Mouse (Mus musculus) lung, postnatal 36 days (tissue): ENCODE results near the gene Vmn2r81.
"Not testable (repeated sequence)": the region's sequence is repeated elsewhere in the genome, so short reads cannot be mapped to it uniquely, and the experiment has no call there.

Experiments used
- DNase-seq: peaks from one replicate; pipeline ENCODE4 v3.0.0; 2022; ENCODE audit warnings: mixed read lengths

Vmn2r81 gene

DNA sequence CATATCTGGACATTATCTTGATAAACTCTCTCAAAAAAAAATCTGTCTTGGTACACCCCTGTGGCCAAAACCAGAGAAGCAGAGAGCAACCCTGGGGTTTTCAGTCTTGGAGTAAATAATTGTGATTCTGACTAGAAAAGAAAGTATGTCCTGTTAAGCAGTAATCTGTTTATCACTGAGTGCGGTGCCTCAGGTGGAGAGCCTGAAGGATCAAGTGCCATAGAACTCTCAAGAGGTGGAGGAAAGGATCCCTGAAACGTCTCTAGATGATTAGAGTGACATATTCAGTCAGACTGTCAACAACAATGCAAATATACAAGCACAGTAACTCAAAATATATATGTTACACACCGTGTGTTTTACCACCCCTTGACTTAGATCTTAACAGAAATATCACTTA is at the start of gene Vmn2r81:
TSS of gene Vmn2r81 (plus strand) at position 301 of the 400 bp plus-strand sequence.
- not testable (repeated sequence) for DNase-seq

DNA sequence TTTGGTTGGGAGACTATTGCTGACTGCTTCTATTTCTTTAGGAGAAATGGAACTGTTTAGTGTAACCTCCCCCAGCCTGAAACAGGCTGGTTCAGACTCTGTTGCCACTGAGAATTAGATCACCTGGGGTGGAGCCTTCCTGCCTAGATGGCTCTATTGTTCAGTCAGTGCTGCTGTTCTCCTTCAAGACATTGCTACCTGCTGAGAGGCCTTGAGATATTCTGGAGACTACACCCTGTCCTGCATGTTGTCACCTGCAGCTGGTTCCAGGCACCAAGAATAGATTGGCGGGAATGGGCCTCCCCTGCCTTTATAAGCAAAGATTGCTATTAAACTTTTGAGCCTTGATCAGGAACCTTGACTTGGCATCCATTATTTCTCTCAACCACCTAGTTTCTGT is 47.5 kb upstream of the Vmn2r81 start:
- not testable (repeated sequence) for DNase-seq

DNA sequence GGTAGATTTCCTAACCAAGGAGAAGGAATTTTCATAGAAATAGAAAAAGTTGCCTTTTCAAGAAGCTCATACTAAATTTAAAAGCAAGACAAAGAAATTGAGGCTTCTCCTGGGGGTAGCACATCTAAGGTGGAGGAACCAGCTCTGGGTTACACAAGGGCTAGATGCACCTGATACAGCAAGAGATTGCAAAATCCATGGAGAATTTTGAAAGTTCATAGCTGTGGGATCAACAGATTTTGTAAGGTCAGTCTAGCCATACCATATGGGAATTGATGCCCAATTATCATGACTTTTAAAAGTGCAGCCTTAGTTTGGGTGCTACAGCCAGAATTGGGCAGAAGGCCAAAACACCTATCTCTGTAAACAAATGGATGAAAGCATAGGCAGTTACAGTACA is 27.1 kb upstream of the Vmn2r81 start:
- DNase-seq: no peak

DNA sequence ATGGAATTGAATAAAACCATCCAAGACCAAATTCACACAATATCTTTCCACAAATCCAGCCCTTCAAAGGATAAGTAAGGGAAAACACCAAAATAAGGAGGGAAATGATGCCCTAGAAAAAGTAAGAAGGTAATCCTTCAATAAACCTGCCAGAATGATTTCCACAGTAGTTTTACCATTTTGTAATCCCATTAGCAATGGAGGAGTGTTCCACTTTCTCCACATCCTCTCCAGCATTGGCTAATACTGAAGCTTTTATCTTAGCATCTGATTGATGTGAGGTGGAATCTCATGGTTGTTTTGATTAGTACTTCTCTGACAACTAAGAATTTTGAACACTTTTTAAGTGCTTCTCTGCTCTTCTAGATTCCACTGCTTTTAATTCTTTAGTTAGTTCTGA is 25.9 kb upstream of the Vmn2r81 start:
- no peak for DNase-seq

DNA sequence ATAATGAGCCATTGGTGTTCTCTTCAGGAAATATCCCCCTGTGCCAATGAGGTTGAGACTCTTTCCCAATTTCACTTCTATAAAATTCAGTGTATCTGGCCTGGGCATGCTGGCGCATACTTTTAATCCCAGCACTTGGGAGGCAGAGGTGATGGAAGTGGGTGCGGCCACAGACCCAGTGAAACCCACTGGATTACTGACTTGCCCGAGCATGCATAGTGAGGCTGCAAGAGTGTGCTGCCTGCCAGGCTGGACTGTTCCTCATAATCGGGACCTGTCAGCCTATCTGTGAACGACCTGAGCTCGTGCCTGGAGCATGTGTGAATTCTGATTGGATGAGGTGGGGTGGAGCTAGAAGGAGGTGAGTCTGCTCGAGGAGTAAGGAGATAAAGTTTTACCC is 25.3 kb upstream of the Vmn2r81 start:
- DNase-seq: no peak

DNA sequence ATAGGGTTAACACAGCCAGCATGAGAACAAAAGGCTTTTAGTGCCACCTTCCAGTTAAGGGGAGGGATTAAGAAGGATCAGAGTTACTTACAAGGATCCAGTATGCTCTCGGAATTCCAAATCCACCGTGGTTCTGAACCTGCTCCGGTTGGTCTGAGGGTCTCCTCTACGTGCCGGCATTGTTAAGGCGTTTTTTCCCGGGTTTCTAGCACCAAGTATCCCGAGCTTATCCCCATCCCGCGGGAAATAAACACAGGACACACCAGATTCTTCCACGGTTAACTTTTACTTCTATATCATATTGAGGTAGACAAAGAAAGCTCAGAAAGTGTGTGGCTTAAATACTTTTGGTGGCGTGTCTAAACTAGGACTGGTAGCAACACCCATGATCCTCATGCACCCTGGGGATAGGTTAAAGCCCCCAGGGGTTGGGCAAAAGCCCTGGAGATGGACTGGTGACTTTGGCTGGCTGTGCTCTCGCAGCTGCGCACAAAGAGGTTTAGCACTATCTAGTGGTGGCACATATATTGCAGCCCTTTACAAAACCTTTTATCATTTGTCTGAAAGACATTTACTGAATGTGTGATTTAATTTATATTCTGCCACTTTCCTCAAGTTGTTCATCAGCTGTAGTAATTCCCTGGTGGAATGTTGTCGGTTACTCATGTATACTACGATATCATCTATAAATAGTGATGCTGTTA is 74.7 kb downstream of the Vmn2r81 start:
- DNase-seq: not testable (repeated sequence)

DNA sequence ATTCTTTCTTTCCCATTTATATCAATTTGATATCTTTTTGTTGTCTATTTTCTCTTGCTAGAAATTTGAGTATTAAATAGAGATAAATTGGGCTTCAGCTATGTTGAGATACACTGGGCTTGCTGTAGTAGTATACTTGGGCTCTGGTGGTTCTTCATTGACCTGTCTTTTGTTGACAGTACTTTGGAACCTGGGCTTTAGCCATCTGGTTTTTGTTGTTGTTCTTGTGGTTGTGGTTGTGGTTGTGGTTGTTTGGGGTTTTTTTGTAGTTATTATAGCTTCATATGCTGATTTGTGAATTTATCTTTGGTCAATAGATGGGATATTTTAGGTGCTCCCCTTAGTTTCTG is 75.2 kb downstream of the Vmn2r81 start:
- no peak for DNase-seq
